Mouse (Mus musculus): ENCODE results near the gene Fxr2. TPM values are rescaled to one million over a fixed set of nuclear protein-coding genes. Genes with fewer than 3 reads are reported as not detected.
"Not testable (repeated sequence)": the region's sequence is repeated elsewhere in the genome, so short reads cannot be mapped to it uniquely, and the experiment has no call there.

Gene Fxr2
- polyA plus RNA-seq, 1 experiment, result 85.8 TPM

GRCm38 (mm10) chr11:69609416-69609815, 23.4 kb upstream of the Fxr2 start:
- no peak for DNase-seq (ENCODE audit: low spot score)

DNA sequence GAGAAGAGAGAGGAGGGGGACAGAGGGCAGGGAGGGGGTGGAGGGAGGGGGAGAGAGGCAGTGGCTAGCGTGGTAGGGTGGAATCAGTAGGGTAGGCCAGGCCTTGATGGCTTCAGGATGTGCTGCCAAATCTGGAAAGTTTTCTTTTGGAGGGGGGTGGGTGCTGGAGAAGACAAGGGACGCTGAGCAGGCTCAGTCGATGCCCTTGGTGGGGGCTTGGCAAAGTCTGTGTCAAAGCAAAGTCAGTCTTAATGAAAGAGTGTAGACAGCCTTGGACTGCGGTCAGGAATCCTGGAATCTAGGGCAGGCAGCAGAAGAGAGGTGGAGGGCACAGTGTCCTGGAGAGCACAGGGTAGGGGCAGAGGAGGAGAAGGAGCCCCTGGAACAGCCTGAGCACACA, 21.9 kb upstream of the Fxr2 start:
- DNase-seq (ENCODE audit: low spot score), result no peak

GRCm38 (mm10) chr11:69613553-69614256, 19.1 kb upstream of the Fxr2 start:
- DNase-seq (ENCODE audit: low spot score), result peak; percentile 70

DNA sequence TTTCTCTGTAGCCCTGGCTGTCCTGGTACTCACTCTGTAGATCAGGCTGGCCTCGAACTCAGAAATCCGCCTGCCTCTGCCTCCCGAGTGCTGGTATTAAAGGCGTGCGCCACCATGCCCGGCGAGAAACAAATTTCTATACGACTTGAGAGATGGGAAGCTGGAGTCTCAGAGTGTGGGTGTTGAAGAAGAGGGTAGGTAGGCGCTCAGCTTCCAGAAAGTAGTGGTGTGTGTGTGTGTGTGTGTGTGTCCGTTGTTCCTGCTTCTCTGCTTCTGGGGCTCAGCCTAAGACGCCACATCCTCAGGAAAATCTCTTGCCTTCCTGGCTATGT, 18.6 kb upstream of the Fxr2 start:
- not testable (repeated sequence) for DNase-seq (ENCODE audit: low spot score)

- DNase-seq (ENCODE audit: low spot score), result no peak
These were observed 16.0 kb upstream of the Fxr2 start for GRCm38 (mm10) chr11:69616781-69617180.

- no peak for DNase-seq (ENCODE audit: low spot score)
These were observed 15.0 kb upstream of the Fxr2 start, which contains the start of gene Shbg for GRCm38 (mm10) chr11:69617805-69618204. TSS of gene Shbg (minus strand) at chr11:69617905.

DNA sequence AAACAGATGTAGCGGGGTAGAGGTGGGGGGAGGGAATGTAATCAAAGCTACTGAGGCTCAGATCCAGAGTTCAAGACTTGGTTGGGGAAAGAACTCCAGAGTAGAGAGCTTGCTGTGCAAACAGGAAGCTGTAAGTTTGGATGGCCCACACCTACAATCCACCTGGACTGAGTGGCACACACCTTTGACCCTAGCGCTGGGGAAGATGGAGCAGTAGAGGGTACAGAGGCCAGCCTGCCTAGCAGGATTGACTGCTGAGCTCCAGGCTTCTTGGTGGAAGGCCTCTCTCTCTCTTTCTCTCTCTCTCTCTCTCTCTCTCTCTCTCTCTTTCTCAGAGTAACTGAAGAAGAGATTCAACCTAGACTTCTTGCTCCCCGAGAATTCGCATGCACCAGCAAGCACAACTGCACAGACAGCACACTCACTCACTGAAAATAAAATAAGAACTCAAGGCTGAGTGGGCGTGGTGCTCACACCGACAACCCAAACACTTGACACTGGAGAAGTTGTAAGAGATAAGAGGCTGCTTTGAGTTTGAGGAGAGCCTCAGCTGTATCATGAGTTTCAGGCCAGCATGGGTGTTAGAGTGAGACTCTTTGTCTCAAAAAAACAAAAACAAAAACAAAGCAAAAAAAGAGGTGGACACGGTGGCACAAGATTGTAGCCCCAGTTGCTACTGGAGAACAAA, 12.3 kb upstream of the Fxr2 start:
- no peak for DNase-seq (ENCODE audit: low spot score)

- peak; percentile 42 for DNase-seq (ENCODE audit: low spot score)
These were observed 11.1 kb upstream of the Fxr2 start, which contains the start of gene Sat2 for GRCm38 (mm10) chr11:69621571-69622268. TSS of gene Sat2 (plus strand) at chr11:69622024.

- no peak for DNase-seq (ENCODE audit: low spot score)
These were observed 10.4 kb upstream of the Fxr2 start for GRCm38 (mm10) chr11:69622406-69622805.

GRCm38 (mm10) chr11:69623006-69623405, 9.8 kb upstream of the Fxr2 start:
- no peak for DNase-seq (ENCODE audit: low spot score)

DNA sequence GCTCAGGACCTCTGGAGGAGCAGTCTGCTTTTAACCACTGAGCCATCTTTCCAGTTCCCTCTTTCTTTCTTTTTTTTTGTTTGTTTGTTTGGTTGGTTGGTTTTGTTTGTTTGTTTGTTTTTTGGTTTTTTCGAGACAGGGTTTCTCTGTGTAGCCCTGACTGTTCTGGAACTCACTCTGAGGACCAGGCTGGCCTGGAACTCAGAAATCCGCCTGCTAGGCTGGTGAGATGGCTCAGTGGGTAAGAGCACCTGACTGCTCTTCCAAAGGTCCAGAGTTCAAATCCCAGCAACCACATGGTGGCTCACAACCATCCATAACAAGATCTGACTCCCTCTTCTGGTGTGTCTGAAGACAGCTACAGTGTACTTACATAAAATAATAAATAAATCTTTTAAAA, 8.5 kb upstream of the Fxr2 start:
- not testable (repeated sequence) for DNase-seq (ENCODE audit: low spot score)

DNA sequence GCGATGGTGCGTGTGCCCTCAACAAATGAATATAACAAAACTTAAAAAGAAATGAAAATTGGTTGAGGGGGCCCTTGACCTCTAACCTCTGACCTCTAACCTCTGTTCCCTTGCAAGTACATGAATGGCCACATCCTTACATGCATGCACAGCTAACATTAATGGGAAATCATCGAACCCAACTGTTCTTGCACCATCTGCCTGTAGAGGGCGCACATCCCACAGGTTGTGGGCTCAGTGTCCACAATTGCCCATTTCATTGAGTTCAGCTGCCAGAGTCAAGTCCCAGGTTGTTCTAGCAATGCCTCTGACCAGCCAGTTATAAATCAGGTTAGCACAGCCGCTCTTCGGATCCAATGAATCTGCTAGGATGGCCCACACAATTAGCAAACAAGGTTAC, 4.5 kb upstream of the Fxr2 start:
- peak; percentile 55 for DNase-seq (ENCODE audit: low spot score)

GRCm38 (mm10) chr11:69629802-69630201, 3.0 kb upstream of the Fxr2 start:
- no peak for DNase-seq (ENCODE audit: low spot score)

DNA sequence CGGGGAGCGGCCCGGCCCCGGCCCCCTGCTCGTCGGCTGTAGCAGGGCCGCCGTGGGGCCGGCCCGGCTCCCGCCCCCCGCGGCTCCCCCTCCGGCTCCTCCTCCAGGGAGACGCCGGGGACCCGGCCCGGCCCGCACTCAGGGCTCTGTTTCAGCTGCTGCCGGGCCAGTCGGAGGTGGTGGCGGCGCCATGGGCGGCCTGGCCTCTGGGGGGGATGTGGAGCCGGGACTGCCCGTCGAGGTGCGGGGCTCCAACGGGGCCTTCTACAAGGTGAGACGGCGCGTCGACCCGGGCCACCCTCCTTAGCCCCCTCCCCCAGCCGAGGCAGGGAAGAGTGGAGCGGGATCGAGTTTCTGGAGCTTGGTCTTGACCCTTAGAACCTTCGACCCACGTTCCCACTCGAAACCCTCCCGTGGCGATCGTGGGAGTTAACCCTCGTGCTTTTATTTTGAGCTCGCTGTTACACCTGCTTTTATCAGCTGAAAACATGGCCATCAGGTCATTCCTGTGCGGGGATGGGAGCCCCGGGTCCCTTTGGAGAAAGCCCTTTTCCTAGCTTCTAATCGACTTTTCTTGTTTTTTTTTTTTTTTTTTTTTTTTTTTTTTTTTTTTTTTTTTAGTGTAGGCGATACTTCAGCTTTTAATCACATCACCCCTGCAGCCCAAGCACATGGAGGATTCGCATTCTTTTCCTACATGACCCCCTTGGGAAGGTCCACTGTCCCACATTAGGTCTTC, 507 bp downstream of the Fxr2 start:
- DNase-seq (ENCODE audit: low spot score), result no peak

GRCm38 (mm10) chr11:69635471-69635870, 2.7 kb downstream of the Fxr2 start:
- DNase-seq (ENCODE audit: low spot score), result no peak

DNA sequence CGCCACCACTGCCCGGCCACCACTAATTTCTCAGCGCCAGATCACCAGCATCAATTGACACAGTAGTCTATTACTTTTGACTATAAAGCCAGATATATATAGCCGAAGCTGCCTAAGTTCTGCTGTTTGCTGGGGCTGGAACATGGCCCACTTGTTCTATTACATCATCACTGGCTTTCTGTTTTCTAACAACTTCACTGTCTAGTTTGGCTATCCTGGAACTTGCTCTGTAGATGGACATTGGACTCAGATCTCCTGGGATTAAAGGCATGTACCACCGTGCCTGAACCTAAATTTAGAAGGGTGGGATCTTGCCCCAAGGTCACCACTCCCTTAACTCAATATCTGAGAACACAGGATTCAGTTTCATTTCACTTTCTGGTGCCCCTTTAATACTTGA, 13.1 kb downstream of the Fxr2 start:
- DNase-seq (ENCODE audit: low spot score), result no peak

- no peak for DNase-seq (ENCODE audit: low spot score)
These were observed 20.6 kb downstream of the Fxr2 start for GRCm38 (mm10) chr11:69653399-69653798.

- no peak for DNase-seq (ENCODE audit: low spot score)
These were observed 22.0 kb downstream of the Fxr2 start for GRCm38 (mm10) chr11:69654760-69655159.

DNA sequence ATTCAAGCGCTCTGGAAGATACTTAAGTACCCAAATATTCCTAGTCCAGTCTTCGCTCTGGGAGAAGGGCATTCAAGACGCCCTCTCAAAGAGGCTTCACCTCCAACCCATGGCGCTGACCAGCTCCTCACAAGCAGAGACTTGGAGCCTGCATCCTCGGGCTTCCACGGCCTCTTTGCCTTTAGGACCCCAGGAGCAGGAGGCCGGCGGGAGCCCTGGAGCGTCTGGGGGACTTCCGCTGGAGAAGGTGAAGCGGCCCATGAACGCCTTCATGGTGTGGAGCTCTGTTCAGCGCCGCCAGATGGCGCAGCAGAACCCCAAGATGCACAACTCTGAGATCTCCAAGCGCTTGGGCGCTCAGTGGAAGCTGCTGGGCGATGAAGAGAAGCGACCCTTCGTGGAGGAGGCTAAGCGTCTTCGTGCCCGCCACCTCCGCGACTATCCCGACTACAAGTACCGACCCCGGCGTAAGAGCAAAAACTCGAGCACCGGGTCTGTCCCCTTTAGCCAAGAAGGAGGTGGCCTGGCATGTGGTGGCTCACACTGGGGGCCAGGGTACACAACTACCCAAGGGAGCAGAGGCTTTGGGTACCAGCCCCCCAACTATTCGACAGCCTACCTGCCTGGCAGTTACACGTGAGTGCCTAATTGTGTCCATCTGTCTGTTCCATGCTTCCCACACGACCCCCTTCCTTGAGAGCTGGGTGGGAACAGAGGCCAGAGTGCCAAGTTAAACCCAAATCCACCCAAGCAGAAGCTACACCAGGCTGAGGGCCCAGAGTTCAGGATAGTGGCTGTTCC, 22.7 kb downstream of the Fxr2 start, which contains the start of gene Sox15:
Gene Sox15 (plus strand): TSS at position 51 of the 801 bp plus-strand sequence.
- DNase-seq (ENCODE audit: low spot score), result peak; percentile 69

GRCm38 (mm10) chr11:69656065-69656455, 23.3 kb downstream of the Fxr2 start:
- DNase-seq (ENCODE audit: low spot score), result peak; percentile 62
